Mouse (Mus musculus): ENCODE measurements around the gene Jpt2.

Jpt2 gene

GRCm38 (mm10) chr17:24913984-24914383 lies 46.5 kb downstream of the Jpt2 start:
- DNase-seq (ENCODE audit: low spot score in 2 of 2), result no peak

GRCm38 (mm10) chr17:24907591-24907990 lies 52.9 kb downstream of the Jpt2 start:
- DNase-seq (ENCODE audit: low spot score in 2 of 2), result no peak

GRCm38 (mm10) chr17:24903767-24904166 lies 56.7 kb downstream of the Jpt2 start:
- DNase-seq (ENCODE audit: low spot score in 2 of 2), result no peak

GRCm38 (mm10) chr17:24902671-24903474 lies 57.6 kb downstream of the Jpt2 start:
- no peak for DNase-seq (ENCODE audit: low spot score in 2 of 2)

GRCm38 (mm10) chr17:24902124-24902523 lies 58.4 kb downstream of the Jpt2 start:
- DNase-seq (ENCODE audit: low spot score in 2 of 2), result no peak

GRCm38 (mm10) chr17:24900014-24900413 lies 60.5 kb downstream of the Jpt2 start:
- DNase-seq (ENCODE audit: low spot score in 2 of 2), result no peak

- DNase-seq (ENCODE audit: low spot score in 2 of 2), result no peak
Observed at GRCm38 (mm10) chr17:24899153-24899552, 61.3 kb downstream of the Jpt2 start.

GRCm38 (mm10) chr17:24898041-24898854 lies 62.2 kb downstream of the Jpt2 start:
- no peak for DNase-seq (ENCODE audit: low spot score in 2 of 2)

GRCm38 (mm10) chr17:24897600-24897999 lies 62.9 kb downstream of the Jpt2 start:
- no peak for DNase-seq (ENCODE audit: low spot score in 2 of 2)

GRCm38 (mm10) chr17:24896993-24897269 lies 63.6 kb downstream of the Jpt2 start:
- DNase-seq (ENCODE audit: low spot score in 2 of 2), result no peak

- DNase-seq (ENCODE audit: low spot score in 2 of 2), result peak; percentile 64 to 66
Observed at GRCm38 (mm10) chr17:24896241-24896992, 64.1 kb downstream of the Jpt2 start, which contains the start of gene Nme3. TSS of gene Nme3 (plus strand) at chr17:24896500.

GRCm38 (mm10) chr17:24895571-24896240 lies 64.8 kb downstream of the Jpt2 start:
- DNase-seq (ENCODE audit: low spot score in 2 of 2), result no peak

GRCm38 (mm10) chr17:24894995-24895547 lies 65.4 kb downstream of the Jpt2 start, which contains the start of the genes Eme2 and Mrps34:
TSS of gene Eme2 (minus strand) at chr17:24895087.
TSS of gene Mrps34 (plus strand) at chr17:24895116.
- peak; percentile 80 to 81 for DNase-seq (ENCODE audit: low spot score in 2 of 2)

- DNase-seq (ENCODE audit: low spot score in 2 of 2), result no peak
Observed at GRCm38 (mm10) chr17:24894061-24894994, 66.2 kb downstream of the Jpt2 start.

GRCm38 (mm10) chr17:24893276-24893675 lies 67.2 kb downstream of the Jpt2 start:
- DNase-seq (ENCODE audit: low spot score in 2 of 2), result no peak

GRCm38 (mm10) chr17:24892785-24893184 lies 67.7 kb downstream of the Jpt2 start:
- no peak for DNase-seq (ENCODE audit: low spot score in 2 of 2)

GRCm38 (mm10) chr17:24891321-24891720 lies 69.2 kb downstream of the Jpt2 start:
- no peak for DNase-seq (ENCODE audit: low spot score in 2 of 2)

GRCm38 (mm10) chr17:24890151-24891092 lies 70.1 kb downstream of the Jpt2 start:
- DNase-seq (ENCODE audit: low spot score in 2 of 2), result no peak

GRCm38 (mm10) chr17:24888862-24889261 lies 71.6 kb downstream of the Jpt2 start:
- no peak for DNase-seq (ENCODE audit: low spot score in 2 of 2)
